Mouse (Mus musculus) T-helper 1 cell (primary cell): ENCODE measurements at regions not wholly inside any gene's neighbourhood (a gene's known extent, or its start where the extent isn't known, plus 50 kb on each side); places are given as distances from the start of the nearest gene placed in this dataset.

Experiments used
- in situ Hi-C: fragments of 300-600 bp; cut with MboI, MseI; formaldehyde crosslinking; loops from one replicate; pipeline ENCODE4 v1.15.1; 2025; ENCODE audit warnings: high pct_unique_total_duplicates

DNA sequence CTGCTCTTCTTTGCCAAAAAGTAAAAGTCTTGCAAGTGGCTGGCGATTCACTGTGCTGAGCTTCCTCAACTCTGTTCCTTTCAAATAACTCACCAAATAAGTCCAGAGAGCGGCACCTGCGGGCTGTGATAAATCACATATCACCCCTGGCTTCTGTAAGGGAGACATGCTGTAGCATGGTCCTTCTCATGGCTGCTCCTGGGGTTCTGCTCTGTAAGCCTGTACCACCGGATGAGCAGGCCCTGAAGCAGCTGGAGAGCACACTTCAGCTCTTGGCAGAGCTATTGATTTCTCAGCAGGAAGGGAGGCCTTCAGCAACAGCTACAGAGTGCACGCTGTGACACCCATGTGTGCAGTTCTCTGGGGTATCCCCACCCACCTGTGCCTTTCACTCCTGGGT, 101.5 kb upstream of the Ufm1 start:
- in situ Hi-C loops = no loop called here

DNA sequence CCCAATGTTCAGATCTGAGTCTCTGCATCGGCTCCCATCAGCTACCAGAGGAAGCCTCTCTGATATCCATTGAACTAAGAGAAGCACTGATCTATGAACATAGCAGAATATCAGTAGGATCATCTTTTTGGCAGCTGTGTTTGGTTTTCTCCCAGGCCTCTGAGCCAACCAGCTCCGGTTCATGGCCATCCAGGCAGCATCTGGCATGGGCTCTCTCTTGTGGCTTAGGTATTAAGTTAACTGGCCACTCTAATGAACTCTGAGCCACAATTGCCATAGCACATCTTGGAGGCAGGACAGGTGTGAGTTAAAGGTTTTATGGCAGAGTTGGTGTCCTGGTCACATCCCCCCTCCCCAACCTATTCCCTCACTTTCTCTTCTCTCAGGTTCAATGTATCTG, 90.2 kb upstream of the Ufm1 start:
- in situ Hi-C loops = no loop called here

DNA sequence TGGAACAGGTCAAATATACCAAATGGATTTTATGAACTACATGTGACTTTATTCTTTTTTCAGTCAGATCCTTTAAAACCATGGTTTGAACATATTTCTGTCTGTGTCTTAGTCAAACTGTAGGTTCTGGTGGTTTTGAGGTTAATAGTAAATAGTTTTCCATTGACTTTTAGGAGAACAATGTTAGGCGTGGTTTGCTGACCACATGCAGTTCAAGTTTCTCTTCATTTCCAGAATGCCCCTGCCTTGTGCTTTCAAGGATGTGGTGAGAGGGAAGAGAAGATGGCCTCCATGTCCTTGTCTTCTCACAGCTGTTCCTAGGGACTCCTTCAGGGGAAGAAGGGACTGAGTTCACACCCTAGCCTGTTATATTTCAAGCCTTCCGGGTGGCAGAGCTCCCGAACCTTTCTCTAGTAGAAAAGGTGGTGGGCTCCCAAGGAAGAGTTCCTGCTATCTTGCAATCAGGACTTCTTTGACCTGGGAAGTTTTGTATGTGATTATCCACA, 76.1 kb upstream of the Ufm1 start:
- in situ Hi-C loops = loop anchor here (25.0 kb wide), 1 partner anchor 1348 kb away; no protein-coding TSS in a partner anchor

DNA sequence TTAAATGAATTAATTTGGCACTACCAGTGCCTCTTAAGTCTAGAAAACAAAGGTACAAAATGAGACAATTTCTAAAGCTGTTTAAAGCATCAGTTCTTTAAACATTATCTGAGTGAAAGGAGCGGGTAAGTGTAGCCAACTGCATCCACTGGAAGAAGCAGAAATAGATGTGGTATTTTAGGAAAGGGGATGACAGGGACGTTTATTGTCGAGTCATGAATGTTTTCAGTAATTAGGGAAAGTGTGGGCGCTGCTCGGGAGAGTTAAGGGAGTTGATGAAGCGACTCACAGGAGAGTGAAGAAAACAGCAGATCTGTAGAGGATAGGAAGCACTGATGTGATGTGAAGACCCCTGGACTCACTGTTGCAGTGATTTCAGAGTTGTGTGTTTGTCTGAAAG, 68.1 kb upstream of the Ufm1 start:
- in situ Hi-C loops = loop anchor here (25.0 kb wide), 1 partner anchor 1356 kb away; no protein-coding TSS in a partner anchor

DNA sequence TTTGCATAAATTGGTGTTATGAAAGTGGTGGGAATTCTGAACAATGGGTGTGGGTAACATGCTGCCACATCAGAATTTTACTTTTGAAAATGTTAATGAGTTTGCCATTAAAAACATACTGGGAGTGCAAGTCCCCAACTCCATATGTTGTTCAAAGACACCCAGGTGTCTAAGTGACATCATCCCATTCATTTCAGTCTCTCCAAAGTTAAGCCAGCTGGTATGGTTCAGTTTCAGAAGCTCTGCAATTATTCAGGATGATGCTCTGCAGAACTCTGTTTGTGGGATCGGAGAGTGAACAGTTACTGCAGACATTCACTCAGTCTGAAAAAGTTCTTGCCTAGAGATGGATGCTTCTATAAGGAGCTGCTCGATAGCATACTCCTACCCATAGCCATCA, 56.3 kb upstream of the Ufm1 start:
- in situ Hi-C loops = no loop called here

DNA sequence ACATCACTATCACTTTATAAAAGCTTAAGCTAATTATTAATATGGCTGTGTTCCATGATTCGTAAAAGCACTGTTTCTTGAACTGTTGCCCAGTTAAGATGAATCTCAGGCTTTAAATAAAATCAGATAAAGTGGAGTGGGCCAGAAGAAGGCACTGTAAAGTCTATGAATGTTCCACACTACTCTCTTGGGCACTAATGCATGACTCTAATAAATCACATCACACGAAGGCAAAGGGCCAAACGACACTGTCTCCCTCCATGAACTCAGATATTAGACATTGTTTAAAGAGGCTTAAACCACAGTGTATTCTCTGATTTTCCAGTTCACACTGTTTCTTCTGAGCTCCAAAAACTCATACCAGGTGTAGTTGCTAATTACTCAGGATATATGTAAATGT, 55.9 kb upstream of the Ufm1 start:
- in situ Hi-C loops = no loop called here

DNA sequence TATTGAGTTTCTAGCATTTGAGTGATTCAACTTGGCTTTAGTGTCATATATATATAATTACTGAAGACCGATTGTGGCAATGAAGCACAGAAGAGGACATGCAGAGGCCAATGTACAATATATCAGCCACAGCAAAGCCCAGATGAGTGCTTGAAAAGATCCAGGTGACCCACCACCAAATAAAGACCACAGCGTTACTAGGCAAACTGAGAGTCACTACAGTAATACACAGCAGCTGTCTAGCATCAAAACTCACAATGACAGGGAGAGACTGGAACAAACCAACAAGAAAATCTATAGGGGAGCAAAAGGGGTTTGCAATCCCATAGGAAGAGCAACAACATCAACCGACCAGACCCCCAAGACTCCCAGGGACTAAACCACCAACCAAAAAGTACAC, 54.3 kb upstream of the Ufm1 start:
- in situ Hi-C loops = no loop called here

DNA sequence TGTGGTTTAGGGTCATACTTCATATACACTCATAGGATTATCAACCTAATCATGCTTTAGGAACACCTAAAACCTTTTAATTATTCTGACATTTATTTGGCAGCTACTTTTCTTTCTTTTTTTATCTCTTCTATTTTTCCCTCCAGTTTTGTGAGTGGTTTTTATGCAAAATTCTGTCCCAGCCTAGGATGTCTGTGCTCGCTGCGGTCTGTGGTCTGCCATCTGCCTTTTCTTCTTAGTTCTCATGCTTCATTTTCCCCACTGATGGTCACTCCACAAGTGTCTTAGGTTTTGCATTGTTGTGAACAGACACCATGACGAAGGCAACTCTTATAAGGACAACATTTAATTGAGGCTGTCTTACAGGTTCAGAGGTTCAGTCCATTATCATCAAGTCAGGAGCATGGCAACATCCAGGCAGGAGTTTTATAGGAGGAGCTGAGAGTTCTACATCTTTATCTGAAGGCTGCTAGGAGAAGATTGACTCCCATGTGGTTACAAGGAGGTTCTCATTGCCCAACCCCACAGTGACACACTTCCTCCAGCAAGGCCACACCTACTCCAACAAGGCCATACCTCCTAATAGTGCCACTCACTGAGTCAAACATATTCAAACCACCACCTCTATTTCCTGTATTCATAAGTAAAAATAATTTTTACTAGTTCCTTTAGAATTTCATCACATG, 50.5 kb upstream of the Ufm1 start:
- in situ Hi-C loops = no loop called here
